Mouse (Mus musculus) testis, adult 2 months (tissue): ENCODE results near the gene Pakap. TPM values are rescaled to one million over a fixed set of nuclear protein-coding genes. Genes with fewer than 3 reads are reported as not detected.

Experiments used
- H3K27ac ChIP-seq: fragments of 200-500 bp; 2 replicates; pipeline ENCODE4 v1.5.1; 2012; ENCODE audit warnings: low read depth, low read length; ENCODE audit not compliant: control insufficient read depth, insufficient read depth
- H3K27me3 ChIP-seq: fragments of 200-500 bp; 2 replicates; pipeline ENCODE4 v1.6.1; 2012; ENCODE audit warnings: mild to moderate bottlenecking, low read length, moderate library complexity; ENCODE audit not compliant: control insufficient read depth, insufficient read depth
- H3K36me3 ChIP-seq: fragments of 200-500 bp; 2 replicates; pipeline ENCODE4 v1.6.1; 2012; ENCODE audit warnings: mild to moderate bottlenecking, low read length; ENCODE audit not compliant: control insufficient read depth, insufficient read depth
- H3K4me1 ChIP-seq: fragments of 200-500 bp; 2 replicates; pipeline ENCODE4 v1.6.1; 2012; ENCODE audit warnings: low read length; ENCODE audit not compliant: control insufficient read depth, insufficient read depth
- H3K4me3 ChIP-seq: fragments of 200-500 bp; 2 replicates; pipeline ENCODE4 v1.5.1; 2012; ENCODE audit warnings: low read depth, mild to moderate bottlenecking, low read length, moderate library complexity, mixed read lengths; ENCODE audit not compliant: control insufficient read depth
- CTCF ChIP-seq: fragments of 200-500 bp; IDR thresholded peaks from 2 replicates; pipeline ENCODE4 v1.5.1; 2012; ENCODE audit warnings: low read depth, mild to moderate bottlenecking, inconsistent platforms, low read length, moderate library complexity; ENCODE audit not compliant: control insufficient read depth, insufficient read depth, insufficient replicate concordance
- POLR2A ChIP-seq: fragments of 200-500 bp; IDR thresholded peaks from 2 replicates; pipeline ENCODE4 v1.6.1; 2012; ENCODE audit warnings: low read depth, mild to moderate bottlenecking, inconsistent platforms, low read length, moderate library complexity; ENCODE audit not compliant: control insufficient read depth
- polyA plus RNA-seq: library from polyadenylated mRNA; depleted of rRNA; stranded (reverse); fragments of >200 nt; gene quantifications from 2 replicates; pipeline ENCODE4 v1.2.3, GENCODE M21; 2012

The Pakap gene
- polyA plus RNA-seq, 1 experiment = 0.96 TPM

GRCm38 (mm10) chr4:57750651-57751050 is 182.7 kb downstream of the Pakap start:
- H3K27ac ChIP-seq = no peak overlapping the region
- no peaks in the 10 kb centered on the region for H3K27me3 ChIP-seq
- H3K4me1 ChIP-seq = no peaks in the 10 kb centered on the region; the same call in 1 of the 2 replicates

GRCm38 (mm10) chr4:57751054-57751453 is 183.1 kb downstream of the Pakap start:
- no peaks in the 10 kb centered on the region for H3K27me3 ChIP-seq
- H3K27ac ChIP-seq = no peak overlapping the region
- H3K4me1 ChIP-seq = no peaks in the 10 kb centered on the region; the same call in 1 of the 2 replicates
- no peaks in the 10 kb centered on the region for H3K36me3 ChIP-seq
- TF ChIP-seq CTCF (no peak), POLR2A (no peak)
- peak overlapping the region; percentile 64 for H3K4me3 ChIP-seq

More at GRCm38 (mm10) chr4:57750651-57751050, 182.7 kb downstream of the Pakap start:
- Histone ChIP-seq H3K4me3 (peak overlapping the region; percentile 64), H3K36me3 (no peaks in the 10 kb centered on the region)
- TF ChIP-seq CTCF (no peak), POLR2A (no peak)

- H3K27ac ChIP-seq = no peak overlapping the region
- H3K4me1 ChIP-seq = no peaks in the 10 kb centered on the region; the same call in 1 of the 2 replicates
- TF ChIP-seq CTCF (no peak), POLR2A (no peak)
- H3K4me3 ChIP-seq = no peak overlapping the region
- no peaks in the 10 kb centered on the region for H3K36me3 ChIP-seq
- no peaks in the 10 kb centered on the region for H3K27me3 ChIP-seq
These were observed 183.6 kb downstream of the Pakap start for GRCm38 (mm10) chr4:57751566-57751965.

GRCm38 (mm10) chr4:57755085-57755484 is 187.1 kb downstream of the Pakap start:
- Histone ChIP-seq H3K4me3 (no peak overlapping the region), H3K27ac (no peak overlapping the region), H3K27me3 (no peaks in the 10 kb centered on the region), H3K36me3 (no peaks in the 10 kb centered on the region), H3K4me1 (peaks cover 2% of the 10 kb centered on the region; the same call in 1 of the 2 replicates)
- TF ChIP-seq CTCF = no peak
- no peak for TF ChIP-seq POLR2A

- no peak overlapping the region for H3K27ac ChIP-seq
- no peak overlapping the region for H3K4me3 ChIP-seq
- no peaks in the 10 kb centered on the region for H3K27me3 ChIP-seq
- peaks cover 2% of the 10 kb centered on the region; the same call in 1 of the 2 replicates for H3K4me1 ChIP-seq
- no peaks in the 10 kb centered on the region for H3K36me3 ChIP-seq
- TF ChIP-seq CTCF (no peak), POLR2A (no peak)
These were observed 190.0 kb downstream of the Pakap start for GRCm38 (mm10) chr4:57757997-57758396.

GRCm38 (mm10) chr4:57762424-57762823 is 194.4 kb downstream of the Pakap start:
- Histone ChIP-seq H3K4me1 (peaks cover 2% of the 10 kb centered on the region; the same call in 1 of the 2 replicates), H3K27me3 (no peaks in the 10 kb centered on the region), H3K27ac (no peak overlapping the region), H3K4me3 (no peak overlapping the region), H3K36me3 (no peaks in the 10 kb centered on the region)
- no peak for TF ChIP-seq POLR2A
- TF ChIP-seq CTCF = no peak

GRCm38 (mm10) chr4:57764392-57764791 is 196.4 kb downstream of the Pakap start:
- Histone ChIP-seq H3K27ac (no peak overlapping the region), H3K4me1 (no peaks in the 10 kb centered on the region), H3K27me3 (no peaks in the 10 kb centered on the region), H3K36me3 (no peaks in the 10 kb centered on the region), H3K4me3 (no peak overlapping the region)
- TF ChIP-seq POLR2A = no peak
- no peak for TF ChIP-seq CTCF

GRCm38 (mm10) chr4:57764926-57765325 is 196.9 kb downstream of the Pakap start:
- H3K36me3 ChIP-seq = no peaks in the 10 kb centered on the region
- no peak overlapping the region for H3K27ac ChIP-seq
- H3K27me3 ChIP-seq = no peaks in the 10 kb centered on the region
- H3K4me1 ChIP-seq = no peaks in the 10 kb centered on the region
- no peak overlapping the region for H3K4me3 ChIP-seq
- TF ChIP-seq POLR2A = no peak
- no peak for TF ChIP-seq CTCF
